Mouse (Mus musculus): Measurements from ENCODE around the gene Kcnk18. TPM values are rescaled to one million over a fixed set of nuclear protein-coding genes. Genes with fewer than 3 reads are reported as not detected.

Gene Kcnk18
- polyA plus RNA-seq, 1 experiment: not detected

DNA sequence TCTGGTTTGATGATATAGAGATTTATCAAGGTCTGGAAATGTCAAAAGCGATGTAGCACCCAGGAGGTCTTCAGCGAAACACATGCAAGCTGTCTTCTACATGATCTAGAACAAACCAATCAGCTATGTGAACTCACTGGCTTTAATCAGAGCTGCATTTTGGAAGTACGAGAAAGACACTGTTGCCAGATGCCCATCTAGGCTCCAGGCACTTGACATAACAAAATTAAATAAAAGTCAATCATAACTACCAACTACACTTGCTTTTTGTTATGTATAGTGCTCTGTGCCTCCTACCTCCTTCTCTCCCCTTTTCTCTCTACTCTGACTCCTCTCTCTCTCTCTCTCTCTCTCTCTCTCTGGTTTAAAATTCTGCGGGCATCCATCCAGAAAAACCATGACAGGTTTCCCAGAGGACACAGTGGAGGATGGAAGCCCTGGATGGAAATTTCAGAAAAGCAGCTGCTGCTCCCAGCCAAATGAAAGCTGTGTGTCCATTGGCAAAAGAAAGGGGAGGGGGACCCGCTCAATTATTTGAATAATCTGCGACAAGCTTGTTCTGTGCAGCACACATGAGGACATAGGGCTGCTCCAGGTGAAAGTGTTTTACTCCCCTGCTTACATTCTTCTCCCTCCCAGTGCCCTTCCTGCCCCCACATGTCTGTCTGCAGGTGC lies 45.5 kb upstream of the Kcnk18 start:
- H3K27me3 ChIP-seq (ENCODE audit: control insufficient read depth, insufficient read depth, low read length): peaks cover 50% of the 10 kb centered on the region
- H3K4me1 ChIP-seq (ENCODE audit: control insufficient read depth, insufficient read depth, insufficient read length, low read length): peaks cover 3% of the 10 kb centered on the region; the same call in 1 of the 2 replicates
- WGBS: 19% methylated on average over 6 of the region's 6 CpGs
- H3K27ac ChIP-seq (ENCODE audit: insufficient read depth, low read depth, low read length): no peak overlapping the region
- TF ChIP-seq CTCF (IDR thresholded peaks at IDR 0.05; ENCODE audit: extremely low read depth, insufficient read length, insufficient replicate concordance, low read depth, low read length): no peak
- no peak for TF ChIP-seq POLR2A (IDR thresholded peaks at IDR 0.05; ENCODE audit: low read depth, low read length)
- H3K36me3 ChIP-seq (ENCODE audit: control insufficient read depth, insufficient read depth, low read length): no peaks in the 10 kb centered on the region
- no peak overlapping the region for H3K4me3 ChIP-seq (ENCODE audit: low read depth, low read length)

DNA sequence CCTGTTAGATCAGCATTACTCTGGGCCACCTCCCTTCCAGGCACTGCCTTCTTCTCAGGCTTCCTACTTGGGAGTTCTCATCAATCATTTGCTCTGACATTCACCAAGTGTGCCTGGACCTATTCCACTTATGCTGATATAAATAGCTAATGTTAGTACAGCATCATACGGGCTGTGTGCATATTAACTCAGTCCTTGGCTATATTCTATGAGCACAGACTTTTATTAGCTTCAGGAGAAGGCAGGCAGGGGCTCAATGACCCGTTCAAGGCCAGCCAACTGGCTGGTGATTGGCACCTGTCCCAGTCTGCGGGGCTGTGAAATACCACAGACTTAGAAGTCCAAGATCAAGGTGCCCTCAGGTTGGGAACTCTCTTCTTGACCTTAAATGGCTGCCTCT lies 35.0 kb upstream of the Kcnk18 start:
- Histone ChIP-seq H3K27ac (ENCODE audit: insufficient read depth, low read depth, low read length) (no peak overlapping the region), H3K36me3 (ENCODE audit: control insufficient read depth, insufficient read depth, low read length) (no peaks in the 10 kb centered on the region), H3K4me3 (ENCODE audit: low read depth, low read length) (no peak overlapping the region), H3K4me1 (ENCODE audit: control insufficient read depth, insufficient read depth, insufficient read length, low read length) (no peaks in the 10 kb centered on the region), H3K27me3 (ENCODE audit: control insufficient read depth, insufficient read depth, low read length) (peaks cover 6% of the 10 kb centered on the region)
- 3% methylated on average over 3 of the region's 3 CpGs for WGBS
- TF ChIP-seq CTCF (IDR thresholded peaks at IDR 0.05; ENCODE audit: extremely low read depth, insufficient read length, insufficient replicate concordance, low read depth, low read length) (no peak), POLR2A (IDR thresholded peaks at IDR 0.05; ENCODE audit: low read depth, low read length) (no peak)

GRCm38 (mm10) chr19:59188981-59189380 lies 30.0 kb upstream of the Kcnk18 start:
- no peak overlapping the region for H3K4me3 ChIP-seq (ENCODE audit: low read depth, low read length)
- peaks cover 38% of the 10 kb centered on the region for H3K27me3 ChIP-seq (ENCODE audit: control insufficient read depth, insufficient read depth, low read length)

DNA sequence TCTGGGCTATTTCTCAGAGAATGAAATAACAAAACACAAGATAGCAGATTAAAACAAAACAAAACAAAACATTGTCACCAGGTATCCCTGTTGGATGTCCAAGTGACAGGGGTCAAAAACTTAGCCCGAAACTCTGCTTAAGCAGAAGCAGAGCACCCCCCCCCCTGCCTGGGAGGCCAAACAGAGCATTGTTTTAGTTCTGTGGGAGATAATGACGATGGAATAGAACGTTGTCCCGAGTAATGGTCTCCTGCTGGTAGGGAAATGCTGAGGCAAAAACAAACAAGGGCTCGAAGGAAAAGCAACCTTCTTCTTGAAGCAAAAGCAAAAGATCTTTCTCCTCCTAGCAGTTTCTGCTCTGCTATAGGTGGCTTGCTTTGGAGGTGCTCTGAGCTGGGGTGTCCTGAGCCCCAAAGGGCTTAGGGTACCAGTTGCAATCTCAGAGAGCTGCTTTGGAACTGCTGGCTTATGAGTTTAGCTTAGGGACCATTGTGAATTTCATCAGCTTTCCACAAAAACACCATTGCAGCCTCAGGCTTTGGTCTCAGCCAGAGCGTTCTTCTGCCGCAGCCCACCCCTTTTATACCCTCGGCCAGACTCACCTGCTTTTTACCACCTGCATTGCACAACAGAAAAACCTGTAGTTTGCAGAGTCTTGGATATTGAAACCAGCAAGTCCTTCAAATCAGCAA lies 28.4 kb upstream of the Kcnk18 start:
- no peak for TF ChIP-seq CTCF (IDR thresholded peaks at IDR 0.05; ENCODE audit: extremely low read depth, insufficient read length, insufficient replicate concordance, low read depth, low read length)
- no peak overlapping the region for H3K27ac ChIP-seq (ENCODE audit: insufficient read depth, low read depth, low read length)
- no peak overlapping the region for H3K4me3 ChIP-seq (ENCODE audit: low read depth, low read length)
- H3K27me3 ChIP-seq (ENCODE audit: control insufficient read depth, insufficient read depth, low read length): peaks cover 51% of the 10 kb centered on the region
- WGBS: 2% methylated on average over 8 of the region's 8 CpGs
- no peaks in the 10 kb centered on the region; the same call in 1 of the 2 replicates for H3K4me1 ChIP-seq (ENCODE audit: control insufficient read depth, insufficient read depth, insufficient read length, low read length)
- no peaks in the 10 kb centered on the region for H3K36me3 ChIP-seq (ENCODE audit: control insufficient read depth, insufficient read depth, low read length)

More at GRCm38 (mm10) chr19:59188981-59189380, 30.0 kb upstream of the Kcnk18 start:
- TF ChIP-seq POLR2A (IDR thresholded peaks at IDR 0.05; ENCODE audit: low read depth, low read length): no peak
- no peak for TF ChIP-seq CTCF (IDR thresholded peaks at IDR 0.05; ENCODE audit: extremely low read depth, insufficient read length, insufficient replicate concordance, low read depth, low read length)
- H3K27ac ChIP-seq (ENCODE audit: insufficient read depth, low read depth, low read length): no peak overlapping the region
- WGBS: 10% methylated on average over 4 of the region's 4 CpGs
- no peaks in the 10 kb centered on the region for H3K36me3 ChIP-seq (ENCODE audit: control insufficient read depth, insufficient read depth, low read length)
- H3K4me1 ChIP-seq (ENCODE audit: control insufficient read depth, insufficient read depth, insufficient read length, low read length): no peaks in the 10 kb centered on the region; the same call in 1 of the 2 replicates

GRCm38 (mm10) chr19:59191123-59191505 lies 27.9 kb upstream of the Kcnk18 start:
- no peak overlapping the region for H3K27ac ChIP-seq (ENCODE audit: insufficient read depth, low read depth, low read length)
- no peak for TF ChIP-seq POLR2A (IDR thresholded peaks at IDR 0.05; ENCODE audit: low read depth, low read length)
- WGBS: 14% methylated on average over 4 of the region's 4 CpGs
- H3K36me3 ChIP-seq (ENCODE audit: control insufficient read depth, insufficient read depth, low read length): no peaks in the 10 kb centered on the region
- H3K4me3 ChIP-seq (ENCODE audit: low read depth, low read length): no peak overlapping the region
- H3K27me3 ChIP-seq (ENCODE audit: control insufficient read depth, insufficient read depth, low read length): peaks cover 57% of the 10 kb centered on the region
- no peaks in the 10 kb centered on the region; the same call in 1 of the 2 replicates for H3K4me1 ChIP-seq (ENCODE audit: control insufficient read depth, insufficient read depth, insufficient read length, low read length)

- no peak for TF ChIP-seq POLR2A (IDR thresholded peaks at IDR 0.05; ENCODE audit: low read depth, low read length)
- no peak for TF ChIP-seq CTCF (IDR thresholded peaks at IDR 0.05; ENCODE audit: extremely low read depth, insufficient read length, insufficient replicate concordance, low read depth, low read length)
- WGBS: 25% methylated on average over 2 of the region's 2 CpGs
- H3K4me3 ChIP-seq (ENCODE audit: low read depth, low read length): no peak overlapping the region
- no peaks in the 10 kb centered on the region for H3K36me3 ChIP-seq (ENCODE audit: control insufficient read depth, insufficient read depth, low read length)
- peaks cover 66% of the 10 kb centered on the region for H3K27me3 ChIP-seq (ENCODE audit: control insufficient read depth, insufficient read depth, low read length)
- no peak overlapping the region for H3K27ac ChIP-seq (ENCODE audit: insufficient read depth, low read depth, low read length)
- no peaks in the 10 kb centered on the region; the same call in 1 of the 2 replicates for H3K4me1 ChIP-seq (ENCODE audit: control insufficient read depth, insufficient read depth, insufficient read length, low read length)
Observed at GRCm38 (mm10) chr19:59192491-59192890, 26.5 kb upstream of the Kcnk18 start.

DNA sequence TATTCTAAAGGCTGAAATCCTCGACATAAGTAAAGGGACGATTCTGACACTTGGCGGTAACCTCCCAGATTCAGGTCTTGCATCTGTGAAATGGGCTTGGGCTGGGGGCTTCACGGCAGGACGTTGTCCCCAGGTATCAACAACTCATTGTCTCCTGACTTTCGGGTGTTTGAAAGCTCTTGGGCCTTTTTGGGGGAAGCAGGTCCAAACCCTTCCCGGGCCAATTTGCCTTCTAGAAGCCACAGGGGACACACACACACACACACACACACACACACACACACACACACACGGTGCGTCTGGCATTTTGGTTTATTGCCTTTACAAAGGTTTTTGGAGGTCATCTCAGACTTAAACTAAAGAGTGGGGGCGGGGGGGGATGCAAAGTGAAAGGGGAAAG lies 25.6 kb upstream of the Kcnk18 start:
- no peak overlapping the region for H3K4me3 ChIP-seq (ENCODE audit: low read depth, low read length)
- H3K27me3 ChIP-seq (ENCODE audit: control insufficient read depth, insufficient read depth, low read length): peaks cover 66% of the 10 kb centered on the region
- no peak overlapping the region for H3K27ac ChIP-seq (ENCODE audit: insufficient read depth, low read depth, low read length)
- WGBS: 4% methylated on average over 10 of the region's 10 CpGs
- no peak for TF ChIP-seq POLR2A (IDR thresholded peaks at IDR 0.05; ENCODE audit: low read depth, low read length)
- TF ChIP-seq CTCF (IDR thresholded peaks at IDR 0.05; ENCODE audit: extremely low read depth, insufficient read length, insufficient replicate concordance, low read depth, low read length): no peak
- no peaks in the 10 kb centered on the region for H3K36me3 ChIP-seq (ENCODE audit: control insufficient read depth, insufficient read depth, low read length)
- H3K4me1 ChIP-seq (ENCODE audit: control insufficient read depth, insufficient read depth, insufficient read length, low read length): no peaks in the 10 kb centered on the region; the same call in 1 of the 2 replicates

All from small intestine, adult 2 months (tissue).